Mouse (Mus musculus): Measurements from ENCODE around the gene Kif26a. TPM values are rescaled to one million over a fixed set of nuclear protein-coding genes. Genes with fewer than 3 reads are reported as not detected.
A peak's percentile ranks its signal among the peaks of the same experiment; 100 is the strongest.

Gene Kif26a
- total and polyA plus RNA-seq, 2 experiments from 2014 or later, result 2.8 to 26.0 TPM

DNA sequence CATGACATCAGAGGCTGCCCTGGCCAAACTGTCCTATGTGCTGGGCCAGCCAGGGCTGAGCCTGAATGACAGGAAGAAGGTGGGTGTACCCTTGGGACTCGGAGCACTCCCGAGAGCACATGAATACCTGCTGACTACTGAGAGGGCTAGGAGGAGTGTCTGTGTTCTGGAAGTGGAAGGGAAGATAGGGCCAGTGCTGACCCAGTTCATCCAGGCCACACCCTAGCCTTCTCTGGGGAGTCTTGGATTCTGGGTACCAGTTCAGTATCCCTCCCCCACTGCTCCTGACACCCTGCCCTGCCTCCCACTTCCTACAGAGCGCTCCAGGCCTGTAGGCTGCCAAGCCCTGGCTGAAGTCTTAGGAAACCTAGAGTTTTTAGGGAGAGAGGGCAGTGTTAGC lies 24.8 kb upstream of the Kif26a start:
- no peak overlapping the region for H3K4me2 ChIP-seq (ENCODE audit: low read depth, low read length)
- H3K4me1 ChIP-seq (ENCODE audit: control insufficient read depth, insufficient read depth), result no peaks in the 10 kb centered on the region
- ATAC-seq (ENCODE audit: insufficient read depth, low read depth), result 0 out of 2 replicates have a peak, but pooled peaks have one; percentile 21
- no peak overlapping the region for H3K9ac ChIP-seq (replicated peaks; ENCODE audit: low read depth, low read length)
- TF ChIP-seq CTCF (IDR thresholded peaks at IDR 0.05; ENCODE audit: low read depth) (no peak), EP300 (IDR thresholded peaks at IDR 0.05; ENCODE audit: low read depth) (no peak)
- no peaks in the 10 kb centered on the region for H3K9me3 ChIP-seq (replicated peaks; ENCODE audit: control insufficient read depth, low read length)
- DNase-seq (ENCODE audit: low spot score), result peak; percentile 10
- H3K27ac ChIP-seq (ENCODE audit: low read depth), result no peak overlapping the region
- no peaks in the 10 kb centered on the region for H3K36me3 ChIP-seq (replicated peaks; ENCODE audit: control insufficient read depth, insufficient read depth, low read length)
- 41% methylated on average over 3 of the region's 3 CpGs for WGBS
- H3K27me3 ChIP-seq (ENCODE audit: control insufficient read depth, insufficient read depth, low read length), result 0 out of 2 replicates have a peak, but pooled peaks cover 5% of the 10 kb centered on the region
- H3K4me3 ChIP-seq (ENCODE audit: low read depth, low read length), result no peak overlapping the region

GRCm38 (mm10) chr12:112125903-112126302 lies 20.1 kb upstream of the Kif26a start:
- Histone ChIP-seq H3K4me2 (ENCODE audit: low read depth, low read length) (no peak overlapping the region), H3K4me1 (ENCODE audit: control insufficient read depth, insufficient read depth) (no peaks in the 10 kb centered on the region), H3K4me3 (ENCODE audit: low read depth, low read length) (no peak overlapping the region), H3K36me3 (replicated peaks; ENCODE audit: control insufficient read depth, insufficient read depth, low read length) (no peaks in the 10 kb centered on the region), H3K9me3 (replicated peaks; ENCODE audit: control insufficient read depth, low read length) (no peaks in the 10 kb centered on the region), H3K27me3 (ENCODE audit: control insufficient read depth, insufficient read depth, low read length) (peaks cover 25% of the 10 kb centered on the region), H3K9ac (replicated peaks; ENCODE audit: low read depth, low read length) (no peak overlapping the region), H3K27ac (ENCODE audit: low read depth) (no peak overlapping the region)
- DNase-seq (ENCODE audit: low spot score) (no peak), ATAC-seq (ENCODE audit: insufficient read depth, low read depth) (no peak)
- TF ChIP-seq CTCF (IDR thresholded peaks at IDR 0.05; ENCODE audit: low read depth) (no peak), EP300 (IDR thresholded peaks at IDR 0.05; ENCODE audit: low read depth) (no peak)
- 79% methylated on average over 14 of the region's 14 CpGs for WGBS

- Histone ChIP-seq H3K4me3 (ENCODE audit: low read depth, low read length) (no peak overlapping the region), H3K4me2 (ENCODE audit: low read depth, low read length) (no peak overlapping the region), H3K36me3 (replicated peaks; ENCODE audit: control insufficient read depth, insufficient read depth, low read length) (no peaks in the 10 kb centered on the region), H3K4me1 (ENCODE audit: control insufficient read depth, insufficient read depth) (no peaks in the 10 kb centered on the region), H3K27me3 (ENCODE audit: control insufficient read depth, insufficient read depth, low read length) (peaks cover 37% of the 10 kb centered on the region), H3K27ac (ENCODE audit: low read depth) (no peak overlapping the region), H3K9ac (replicated peaks; ENCODE audit: low read depth, low read length) (no peak overlapping the region), H3K9me3 (replicated peaks; ENCODE audit: control insufficient read depth, low read length) (no peaks in the 10 kb centered on the region)
- no peak for TF ChIP-seq CTCF (IDR thresholded peaks at IDR 0.05; ENCODE audit: low read depth)
- TF ChIP-seq EP300 (IDR thresholded peaks at IDR 0.05; ENCODE audit: low read depth), result no peak
- ATAC-seq (ENCODE audit: insufficient read depth, low read depth) (no peak), DNase-seq (ENCODE audit: low spot score) (no peak)
- whole genome bisulfite sequencing, result 58% methylated on average over 14 of the region's 14 CpGs
Measured at GRCm38 (mm10) chr12:112126931-112127635, 18.9 kb upstream of the Kif26a start.

DNA sequence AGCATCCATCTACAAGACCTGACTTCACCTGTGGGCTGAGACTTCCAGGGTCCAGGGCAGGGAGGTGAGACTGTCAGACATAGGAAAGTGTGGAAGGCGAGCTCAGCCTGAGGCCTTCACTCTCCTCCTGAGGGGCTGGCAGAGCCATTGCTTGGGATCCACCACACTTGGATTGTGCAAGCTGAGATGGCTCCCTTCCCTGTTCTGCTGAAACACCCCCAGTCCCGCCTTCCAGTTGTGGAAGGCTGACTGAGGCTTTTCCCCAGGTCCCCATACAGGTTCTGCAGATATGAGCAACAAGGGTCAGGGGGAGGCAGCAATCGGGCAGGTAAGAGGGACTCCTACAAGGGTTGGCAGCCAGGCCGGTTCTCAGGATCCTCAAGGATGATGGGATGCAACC lies 17.5 kb upstream of the Kif26a start:
- Histone ChIP-seq H3K4me2 (ENCODE audit: low read depth, low read length) (no peak overlapping the region), H3K9ac (replicated peaks; ENCODE audit: low read depth, low read length) (no peak overlapping the region), H3K27ac (ENCODE audit: low read depth) (no peak overlapping the region), H3K36me3 (replicated peaks; ENCODE audit: control insufficient read depth, insufficient read depth, low read length) (no peaks in the 10 kb centered on the region), H3K27me3 (ENCODE audit: control insufficient read depth, insufficient read depth, low read length) (peaks cover 45% of the 10 kb centered on the region), H3K4me1 (ENCODE audit: control insufficient read depth, insufficient read depth) (no peaks in the 10 kb centered on the region), H3K4me3 (ENCODE audit: low read depth, low read length) (no peak overlapping the region), H3K9me3 (replicated peaks; ENCODE audit: control insufficient read depth, low read length) (no peaks in the 10 kb centered on the region)
- DNase-seq (ENCODE audit: low spot score), result no peak
- WGBS, result 86% methylated on average over 4 of the region's 4 CpGs
- no peak for ATAC-seq (ENCODE audit: insufficient read depth, low read depth)
- no peak for TF ChIP-seq CTCF (IDR thresholded peaks at IDR 0.05; ENCODE audit: low read depth)
- no peak for TF ChIP-seq EP300 (IDR thresholded peaks at IDR 0.05; ENCODE audit: low read depth)

DNA sequence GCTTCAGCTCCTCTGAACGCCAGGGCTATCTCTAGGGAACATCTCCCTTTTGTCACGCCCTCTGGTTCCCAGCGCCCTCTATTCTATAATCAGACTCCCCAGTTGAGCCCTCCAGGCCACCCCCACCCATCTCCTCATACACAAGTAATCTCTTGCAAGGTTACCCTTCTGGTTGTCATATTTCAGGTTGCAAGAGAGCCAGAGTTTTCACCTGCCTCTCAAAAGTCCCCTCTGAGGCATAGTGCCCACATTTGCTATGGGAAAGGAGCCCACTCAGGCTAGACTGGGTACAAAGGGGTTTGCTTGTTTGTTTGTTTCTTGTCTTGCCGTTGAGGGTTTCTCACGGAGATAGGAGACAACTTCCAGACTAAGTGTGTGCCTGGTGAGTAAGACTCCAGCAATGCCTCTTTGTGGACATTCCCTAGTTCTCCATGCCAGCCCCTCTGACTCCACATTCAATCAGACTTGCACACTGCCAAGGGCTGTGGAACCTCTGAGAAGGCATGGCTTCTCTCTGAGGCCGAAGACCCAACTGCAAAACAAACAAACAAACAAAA lies 16.6 kb upstream of the Kif26a start:
- no peak for DNase-seq (ENCODE audit: low spot score)
- Histone ChIP-seq H3K4me1 (ENCODE audit: control insufficient read depth, insufficient read depth) (no peaks in the 10 kb centered on the region), H3K9me3 (replicated peaks; ENCODE audit: control insufficient read depth, low read length) (no peaks in the 10 kb centered on the region), H3K9ac (replicated peaks; ENCODE audit: low read depth, low read length) (no peak overlapping the region), H3K27ac (ENCODE audit: low read depth) (no peak overlapping the region), H3K36me3 (replicated peaks; ENCODE audit: control insufficient read depth, insufficient read depth, low read length) (no peaks in the 10 kb centered on the region), H3K27me3 (ENCODE audit: control insufficient read depth, insufficient read depth, low read length) (peaks cover 48% of the 10 kb centered on the region), H3K4me3 (ENCODE audit: low read depth, low read length) (no peak overlapping the region), H3K4me2 (ENCODE audit: low read depth, low read length) (no peak overlapping the region)
- ATAC-seq (ENCODE audit: insufficient read depth, low read depth), result no peak
- no peak for TF ChIP-seq EP300 (IDR thresholded peaks at IDR 0.05; ENCODE audit: low read depth)
- TF ChIP-seq CTCF (IDR thresholded peaks at IDR 0.05; ENCODE audit: low read depth), result no peak
- WGBS, result 58% methylated on average over 6 of the region's 6 CpGs
